Mouse (Mus musculus): Measurements from ENCODE around the gene Rplp2. TPM values are rescaled to one million over a fixed set of nuclear protein-coding genes. Genes with fewer than 3 reads are reported as not detected.

Rplp2 gene
- polyA plus RNA-seq, 1 experiment from 2014 or later: 1,709 TPM

DNA sequence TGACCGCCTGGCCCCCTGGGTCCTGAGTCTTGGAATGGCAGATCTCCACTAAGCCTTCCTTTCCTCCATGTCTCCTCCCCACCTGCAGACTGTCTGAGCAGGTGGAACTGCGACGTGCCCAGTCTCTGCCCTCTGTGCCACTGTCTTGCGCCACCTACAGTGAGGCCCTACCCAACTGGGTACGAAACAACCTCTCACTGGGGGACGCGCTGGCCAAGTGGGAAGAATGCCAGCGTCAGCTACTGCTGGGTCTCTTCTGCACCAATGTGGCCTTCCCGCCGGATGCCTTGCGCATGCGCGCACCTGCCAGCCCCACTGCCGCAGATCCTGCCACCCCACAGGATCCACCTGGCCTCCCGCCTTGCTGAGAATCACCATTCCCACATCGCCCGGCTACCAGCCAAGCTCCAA is 12.1 kb downstream of the Rplp2 start:
- ATAC-seq (replicated peaks; ENCODE audit: low FRiP score, low TSS enrichment, low read depth) (no peak), DNase-seq (ENCODE audit: low spot score) (no peak)
- Histone ChIP-seq H3K36me3 (ENCODE audit: control insufficient read depth, insufficient read depth, low read length) (0 out of 2 replicates have a peak, but pooled peaks cover 3% of the 10 kb centered on the region), H3K27ac (ENCODE audit: low read depth) (no peak overlapping the region), H3K4me2 (ENCODE audit: low read length) (no peak overlapping the region), H3K4me3 (ENCODE audit: low read depth, low read length) (no peak overlapping the region), H3K9ac (ENCODE audit: low read length) (no peak overlapping the region), H3K27me3 (replicated peaks; ENCODE audit: control insufficient read depth, insufficient read depth, low read length) (peaks cover 49% of the 10 kb centered on the region), H3K4me1 (replicated peaks; ENCODE audit: control insufficient read depth, insufficient read depth, low read length) (peaks cover 7% of the 10 kb centered on the region; the same call in 1 of the 2 replicates), H3K9me3 (ENCODE audit: control insufficient read depth, low read length) (no peaks in the 10 kb centered on the region)
- 88% methylated on average over 17 of the region's 17 CpGs for WGBS

DNA sequence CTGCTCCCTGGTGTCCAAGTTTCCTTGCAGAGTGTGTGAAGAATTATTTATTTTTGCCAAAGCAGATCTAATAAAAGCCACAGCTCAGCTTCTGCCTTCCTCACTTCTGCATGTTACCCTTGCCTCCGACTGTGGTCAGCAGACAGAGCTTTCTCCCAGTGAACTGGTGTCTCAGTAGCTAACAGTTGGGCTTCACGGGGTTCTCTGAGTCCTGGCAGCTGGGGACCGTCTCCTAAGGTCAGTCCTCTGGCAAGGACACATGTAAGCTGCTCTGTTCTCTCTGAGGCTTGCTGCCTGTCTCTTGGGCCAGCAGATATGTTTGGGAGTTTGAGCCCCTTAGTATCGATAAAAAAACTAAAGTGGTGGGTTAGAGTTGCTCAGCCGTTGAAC is 12.8 kb downstream of the Rplp2 start:
- ATAC-seq (replicated peaks; ENCODE audit: low FRiP score, low TSS enrichment, low read depth) (no peak), DNase-seq (ENCODE audit: low spot score) (no peak)
- WGBS: 57% methylated on average over 5 of the region's 5 CpGs
- Histone ChIP-seq H3K27me3 (replicated peaks; ENCODE audit: control insufficient read depth, insufficient read depth, low read length) (peaks cover 55% of the 10 kb centered on the region), H3K4me1 (replicated peaks; ENCODE audit: control insufficient read depth, insufficient read depth, low read length) (peaks cover 13% of the 10 kb centered on the region), H3K4me3 (ENCODE audit: low read depth, low read length) (no peak overlapping the region), H3K9ac (ENCODE audit: low read length) (no peak overlapping the region), H3K4me2 (ENCODE audit: low read length) (no peak overlapping the region), H3K9me3 (ENCODE audit: control insufficient read depth, low read length) (no peaks in the 10 kb centered on the region), H3K36me3 (ENCODE audit: control insufficient read depth, insufficient read depth, low read length) (0 out of 2 replicates have a peak, but pooled peaks cover 3% of the 10 kb centered on the region), H3K27ac (ENCODE audit: low read depth) (no peak overlapping the region)

DNA sequence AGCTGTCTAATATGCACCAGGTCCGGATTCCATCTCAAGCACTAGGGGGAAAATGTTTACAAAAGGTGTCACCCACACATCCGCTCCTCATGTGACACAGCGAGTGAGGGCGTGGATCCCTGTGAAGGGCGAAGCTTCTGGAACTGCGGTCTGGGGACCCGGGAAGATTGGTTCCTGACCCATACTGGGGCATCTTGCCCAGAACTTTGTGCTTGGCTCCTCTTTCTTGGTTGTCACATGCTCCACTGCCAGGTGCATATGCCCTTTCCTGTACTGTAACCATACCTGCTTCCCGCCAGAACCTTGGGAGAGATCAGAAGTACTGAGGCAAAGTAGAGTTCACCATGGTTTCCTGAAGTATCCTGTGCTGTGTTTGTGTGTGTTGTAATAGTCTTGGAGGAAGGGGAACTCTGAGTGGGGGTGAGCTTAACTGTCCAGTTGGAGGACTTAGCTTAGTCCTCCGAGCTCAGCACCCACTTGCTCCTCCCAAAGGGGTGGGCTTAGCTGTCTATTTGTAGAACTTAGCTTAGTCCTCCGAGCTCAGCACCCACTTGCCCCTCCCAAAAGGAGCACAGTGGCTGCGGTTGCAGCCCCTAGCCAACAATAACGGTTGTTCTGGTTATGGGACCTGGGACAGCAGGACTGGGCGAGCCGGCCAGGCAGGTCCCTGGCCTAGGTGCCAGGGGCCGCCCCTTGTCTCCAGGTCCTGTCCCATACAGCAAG is 13.4 kb downstream of the Rplp2 start, which contains the start of gene Cracr2b:
Cracr2b (plus strand) TSS at position 704 of the 723 bp plus-strand sequence.
- H3K4me2 ChIP-seq (ENCODE audit: low read length): peak within 1 kb of the TSS; percentile 69
- 0 out of 2 replicates have a peak, but pooled peaks cover 3% of the 10 kb centered on the region for H3K36me3 ChIP-seq (ENCODE audit: control insufficient read depth, insufficient read depth, low read length)
- peak within 1 kb of the TSS; percentile 40 for H3K9ac ChIP-seq (ENCODE audit: low read length)
- H3K4me3 ChIP-seq (ENCODE audit: low read depth, low read length): peak within 1 kb of the TSS; percentile 36
- DNase-seq (ENCODE audit: low spot score) (no peak), ATAC-seq (replicated peaks; ENCODE audit: low FRiP score, low TSS enrichment, low read depth) (no peak)
- no peaks in the 10 kb centered on the region for H3K9me3 ChIP-seq (ENCODE audit: control insufficient read depth, low read length)
- peaks cover 58% of the 10 kb centered on the region for H3K27me3 ChIP-seq (replicated peaks; ENCODE audit: control insufficient read depth, insufficient read depth, low read length)
- H3K4me1 ChIP-seq (replicated peaks; ENCODE audit: control insufficient read depth, insufficient read depth, low read length): peaks cover 16% of the 10 kb centered on the region
- 54% methylated on average over 15 of the region's 15 CpGs for WGBS
- H3K27ac ChIP-seq (ENCODE audit: low read depth): no peak within 1 kb of the TSS

DNA sequence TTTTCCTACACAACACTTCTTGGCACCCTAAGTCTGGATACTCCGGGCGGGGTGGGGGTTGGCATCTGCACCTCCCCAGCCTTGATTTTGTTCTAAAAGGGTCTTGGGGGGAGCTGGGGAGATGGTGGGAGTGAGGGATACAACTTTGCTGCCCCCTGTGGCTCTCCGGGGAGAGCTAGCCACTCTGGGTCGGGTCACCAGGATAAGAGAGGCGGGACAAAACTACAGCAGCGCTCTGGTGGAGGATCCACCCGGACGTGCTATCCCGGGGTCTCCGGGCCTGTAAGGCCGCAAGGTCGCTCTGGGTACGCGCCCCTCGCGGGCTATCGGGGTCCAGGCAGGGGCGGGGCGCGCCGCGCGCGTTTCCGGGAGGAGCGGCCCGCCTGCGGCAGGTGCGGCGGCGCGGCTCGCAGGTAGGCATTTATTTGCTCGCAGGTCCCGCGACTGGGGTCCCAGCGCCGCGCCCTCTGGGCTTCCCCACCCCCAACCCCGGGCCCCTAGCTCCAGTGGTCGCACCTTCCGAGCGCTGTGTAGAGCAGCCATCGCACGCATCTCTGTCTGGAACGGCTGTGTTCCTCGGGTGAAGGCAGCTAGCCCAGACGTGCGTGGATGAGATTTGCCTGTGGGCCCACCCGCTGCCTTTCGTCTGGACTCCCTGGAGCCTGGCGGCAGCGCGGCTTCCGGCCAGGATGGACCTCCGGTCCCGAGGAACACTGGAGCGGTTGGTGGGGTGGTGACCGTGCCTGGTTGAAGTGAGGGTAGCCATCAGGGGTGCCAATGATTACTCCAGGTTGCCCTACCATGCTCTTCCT is 14.6 kb downstream of the Rplp2 start:
- H3K36me3 ChIP-seq (ENCODE audit: control insufficient read depth, insufficient read depth, low read length): 0 out of 2 replicates have a peak, but pooled peaks cover 3% of the 10 kb centered on the region
- H3K27me3 ChIP-seq (replicated peaks; ENCODE audit: control insufficient read depth, insufficient read depth, low read length): peaks cover 64% of the 10 kb centered on the region
- H3K27ac ChIP-seq (ENCODE audit: low read depth): no peak overlapping the region
- DNase-seq (ENCODE audit: low spot score) (no peak), ATAC-seq (replicated peaks; ENCODE audit: low FRiP score, low TSS enrichment, low read depth) (no peak; the same call in 1 of the 2 replicates)
- no peaks in the 10 kb centered on the region for H3K9me3 ChIP-seq (ENCODE audit: control insufficient read depth, low read length)
- H3K4me2 ChIP-seq (ENCODE audit: low read length): peak overlapping the region; percentile 69
- H3K9ac ChIP-seq (ENCODE audit: low read length): peak overlapping the region; percentile 40
- 2% methylated on average over 59 of the region's 59 CpGs for WGBS
- H3K4me3 ChIP-seq (ENCODE audit: low read depth, low read length): peak overlapping the region; percentile 36
- H3K4me1 ChIP-seq (replicated peaks; ENCODE audit: control insufficient read depth, insufficient read depth, low read length): peaks cover 14% of the 10 kb centered on the region

DNA sequence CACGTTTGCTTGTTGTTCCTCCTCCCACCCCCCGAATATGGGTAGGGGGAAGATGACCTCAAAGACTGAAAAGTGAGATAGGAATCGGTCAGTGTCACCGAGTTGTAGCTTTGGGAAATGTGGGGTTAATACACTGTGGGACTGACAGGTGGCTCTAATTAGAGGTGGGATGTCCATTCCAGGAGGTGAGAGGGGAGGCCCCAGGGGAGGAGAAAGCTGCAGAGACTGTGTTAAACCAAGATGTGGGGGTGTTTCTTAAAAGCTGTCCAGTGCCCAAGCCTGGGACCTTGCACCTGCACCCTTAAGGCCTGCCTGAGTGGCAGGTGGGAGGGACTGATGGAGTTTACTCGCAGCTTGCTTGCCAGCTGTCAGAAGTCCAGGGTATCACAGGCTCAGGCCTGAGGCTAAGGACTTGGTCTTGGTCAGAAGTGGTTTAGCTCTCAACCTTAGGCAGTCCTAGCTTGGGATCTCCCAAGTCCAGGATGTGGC is 15.2 kb downstream of the Rplp2 start:
- DNase-seq (ENCODE audit: low spot score): no peak
- no peak for ATAC-seq (replicated peaks; ENCODE audit: low FRiP score, low TSS enrichment, low read depth)
- H3K4me2 ChIP-seq (ENCODE audit: low read length): peak overlapping the region; percentile 69
- WGBS: 21% methylated on average over 5 of the region's 5 CpGs
- peak overlapping the region; percentile 36 for H3K4me3 ChIP-seq (ENCODE audit: low read depth, low read length)
- 0 out of 2 replicates have a peak, but pooled peaks cover 3% of the 10 kb centered on the region for H3K36me3 ChIP-seq (ENCODE audit: control insufficient read depth, insufficient read depth, low read length)
- no peak overlapping the region for H3K27ac ChIP-seq (ENCODE audit: low read depth)
- H3K9ac ChIP-seq (ENCODE audit: low read length): peak overlapping the region; percentile 40; the same call in 1 of the 2 replicates
- no peaks in the 10 kb centered on the region for H3K9me3 ChIP-seq (ENCODE audit: control insufficient read depth, low read length)
- peaks cover 18% of the 10 kb centered on the region for H3K4me1 ChIP-seq (replicated peaks; ENCODE audit: control insufficient read depth, insufficient read depth, low read length)
- H3K27me3 ChIP-seq (replicated peaks; ENCODE audit: control insufficient read depth, insufficient read depth, low read length): peaks cover 64% of the 10 kb centered on the region

DNA sequence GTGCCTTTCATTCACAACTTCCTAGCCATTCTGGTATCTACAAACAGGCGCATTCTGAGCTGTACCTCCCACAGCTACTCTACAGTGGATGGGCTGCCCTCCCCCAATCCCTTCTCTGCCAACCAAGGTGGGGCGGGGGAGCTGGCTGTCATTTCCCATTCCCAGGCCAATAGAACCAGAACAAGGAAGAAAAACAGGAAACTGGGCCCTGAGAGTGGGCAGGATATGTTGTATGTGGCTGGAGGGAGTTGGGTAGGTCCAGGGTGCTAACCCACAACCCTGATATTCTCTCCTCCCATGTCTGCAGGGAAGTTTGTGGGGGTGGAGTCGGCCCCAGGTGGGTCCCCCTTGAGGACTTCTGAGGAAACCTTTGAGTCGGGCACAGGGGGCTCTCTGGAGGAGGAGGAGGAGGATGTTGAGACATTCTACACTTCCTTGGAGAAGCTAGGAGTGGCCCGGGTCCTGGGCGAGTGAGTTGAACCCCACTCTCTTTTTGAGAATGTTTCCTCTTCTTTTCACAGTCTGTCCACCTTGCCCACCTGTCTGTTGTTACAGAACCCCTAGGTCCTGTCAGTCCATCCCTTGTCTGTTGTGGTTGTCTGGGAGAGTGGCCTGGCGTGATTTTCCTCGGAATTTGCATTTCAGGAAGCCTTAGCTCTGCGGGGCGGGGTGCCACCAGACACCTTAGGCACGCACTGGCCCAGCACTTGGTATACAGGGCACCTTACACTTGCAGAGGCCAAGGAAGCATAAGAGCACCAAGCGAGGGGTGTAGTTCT is 16.8 kb downstream of the Rplp2 start:
- peaks cover 64% of the 10 kb centered on the region for H3K27me3 ChIP-seq (replicated peaks; ENCODE audit: control insufficient read depth, insufficient read depth, low read length)
- peak overlapping the region; percentile 2 for H3K4me3 ChIP-seq (ENCODE audit: low read depth, low read length)
- H3K9ac ChIP-seq (ENCODE audit: low read length): no peak overlapping the region
- H3K4me2 ChIP-seq (ENCODE audit: low read length): peak overlapping the region; percentile 36; the same call in 1 of the 2 replicates
- no peaks in the 10 kb centered on the region for H3K9me3 ChIP-seq (ENCODE audit: control insufficient read depth, low read length)
- peaks cover 29% of the 10 kb centered on the region for H3K4me1 ChIP-seq (replicated peaks; ENCODE audit: control insufficient read depth, insufficient read depth, low read length)
- 36% methylated on average over 12 of the region's 12 CpGs for WGBS
- no peak for DNase-seq (ENCODE audit: low spot score)
- H3K36me3 ChIP-seq (ENCODE audit: control insufficient read depth, insufficient read depth, low read length): 0 out of 2 replicates have a peak, but pooled peaks cover 3% of the 10 kb centered on the region
- ATAC-seq (replicated peaks; ENCODE audit: low FRiP score, low TSS enrichment, low read depth): no peak
- no peak overlapping the region for H3K27ac ChIP-seq (ENCODE audit: low read depth)

DNA sequence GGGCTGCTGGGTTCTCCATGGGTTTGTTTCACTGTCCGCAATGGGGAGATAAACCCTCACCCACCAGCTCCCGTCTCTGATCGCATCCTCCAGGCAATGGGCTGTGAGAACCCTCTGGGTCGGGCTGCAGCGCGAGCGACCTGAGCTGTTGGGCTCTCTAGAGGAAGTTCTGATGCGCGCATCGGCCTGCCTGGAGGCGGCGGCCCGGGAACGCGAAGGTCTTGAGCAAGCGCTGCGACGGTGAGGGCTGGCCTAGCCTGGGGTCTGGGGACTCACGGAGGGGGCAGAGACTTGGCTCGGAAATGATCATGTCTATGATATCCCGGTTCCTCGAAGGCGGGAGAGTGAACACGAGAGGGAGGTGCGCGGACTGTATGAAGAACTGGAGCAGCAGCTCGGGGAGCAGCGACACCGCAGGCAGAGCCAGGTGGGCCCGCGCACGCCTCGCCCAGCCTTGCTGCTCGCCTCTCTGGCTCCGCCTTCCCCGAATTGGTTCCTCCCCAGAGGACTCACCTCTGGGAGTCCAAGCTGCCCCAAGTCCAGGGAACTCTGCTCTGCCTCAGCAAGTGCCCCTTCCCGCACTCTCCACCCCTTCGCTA is 17.5 kb downstream of the Rplp2 start:
- Histone ChIP-seq H3K27ac (ENCODE audit: low read depth) (no peak overlapping the region), H3K4me1 (replicated peaks; ENCODE audit: control insufficient read depth, insufficient read depth, low read length) (peaks cover 36% of the 10 kb centered on the region), H3K9me3 (ENCODE audit: control insufficient read depth, low read length) (no peaks in the 10 kb centered on the region), H3K4me2 (ENCODE audit: low read length) (peak overlapping the region; percentile 36), H3K36me3 (ENCODE audit: control insufficient read depth, insufficient read depth, low read length) (peaks cover 2% of the 10 kb centered on the region), H3K27me3 (replicated peaks; ENCODE audit: control insufficient read depth, insufficient read depth, low read length) (peaks cover 61% of the 10 kb centered on the region), H3K4me3 (ENCODE audit: low read depth, low read length) (peak overlapping the region; percentile 2), H3K9ac (ENCODE audit: low read length) (no peak overlapping the region)
- ATAC-seq (replicated peaks; ENCODE audit: low FRiP score, low TSS enrichment, low read depth) (no peak), DNase-seq (ENCODE audit: low spot score) (no peak)
- 11% methylated on average over 38 of the region's 38 CpGs for WGBS

Measured in intestine, embryonic 14.5 days (tissue).